Mouse (Mus musculus): ENCODE measurements at regions not wholly inside any gene's neighbourhood (a gene's known extent, or its start where the extent isn't known, plus 50 kb on each side); places are given as distances from the start of the nearest gene placed in this dataset.
A peak's percentile ranks its signal among the peaks of the same experiment; 100 is the strongest.

DNA sequence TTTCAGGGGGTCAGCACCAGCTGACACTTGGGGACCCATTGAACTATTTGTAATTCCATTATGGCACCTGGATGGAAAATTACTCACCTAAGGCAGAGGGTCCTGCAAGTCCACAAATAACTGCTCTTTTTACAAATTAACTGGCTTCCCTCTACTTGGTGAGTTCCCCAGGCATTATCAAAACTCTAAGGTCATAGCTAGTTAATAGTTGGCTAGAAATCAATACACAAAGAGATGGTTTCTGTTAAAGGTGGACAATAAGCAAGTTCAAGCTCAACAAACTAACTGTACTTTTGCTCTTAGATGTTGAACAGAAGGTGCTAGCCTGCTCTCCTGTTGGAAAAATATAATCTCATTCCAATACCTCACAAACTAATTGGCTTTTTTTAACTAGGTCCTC lies 138.7 kb upstream of the Lpp start:
- DNase-seq, result no peak

DNA sequence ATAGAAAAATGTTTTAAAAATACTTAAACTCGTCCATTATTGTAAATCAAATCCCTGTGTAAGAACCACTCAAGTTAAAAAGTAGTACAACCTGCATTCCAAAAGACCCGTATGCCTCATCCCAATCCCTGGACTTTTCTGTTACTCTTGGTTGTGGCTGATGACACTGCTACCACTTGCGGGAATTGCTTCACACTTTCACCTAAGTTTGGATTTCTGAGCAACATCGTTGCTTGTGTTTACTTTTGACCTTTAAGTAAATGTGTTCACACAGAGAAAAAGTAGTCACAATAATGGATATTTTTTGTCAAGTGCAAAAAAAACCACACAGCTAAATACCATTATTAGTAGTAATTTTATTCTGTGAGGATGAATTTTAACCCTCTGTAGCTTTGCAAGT lies 139.2 kb upstream of the Lpp start:
- no peak for DNase-seq

DNA sequence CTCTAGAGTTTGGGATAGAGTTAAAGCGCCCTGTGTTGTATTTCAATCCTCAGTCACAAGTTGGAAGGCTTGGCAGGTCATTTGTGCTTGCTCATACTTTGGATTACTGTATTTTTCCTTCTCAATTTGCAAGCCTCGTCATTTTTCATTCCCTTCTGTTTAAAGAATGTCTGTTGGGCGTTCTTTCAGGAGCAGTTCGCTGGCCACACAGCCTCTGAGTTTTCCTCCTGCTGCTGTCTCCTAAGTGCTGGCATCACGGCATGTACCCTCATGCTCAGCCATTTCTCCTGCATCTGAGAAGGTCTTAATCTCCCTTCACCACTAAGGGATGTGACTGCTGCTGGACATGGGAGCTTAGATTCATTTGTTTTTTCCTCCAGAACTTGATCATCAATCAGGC lies 146.0 kb upstream of the Lpp start:
- DNase-seq, result no peak

DNA sequence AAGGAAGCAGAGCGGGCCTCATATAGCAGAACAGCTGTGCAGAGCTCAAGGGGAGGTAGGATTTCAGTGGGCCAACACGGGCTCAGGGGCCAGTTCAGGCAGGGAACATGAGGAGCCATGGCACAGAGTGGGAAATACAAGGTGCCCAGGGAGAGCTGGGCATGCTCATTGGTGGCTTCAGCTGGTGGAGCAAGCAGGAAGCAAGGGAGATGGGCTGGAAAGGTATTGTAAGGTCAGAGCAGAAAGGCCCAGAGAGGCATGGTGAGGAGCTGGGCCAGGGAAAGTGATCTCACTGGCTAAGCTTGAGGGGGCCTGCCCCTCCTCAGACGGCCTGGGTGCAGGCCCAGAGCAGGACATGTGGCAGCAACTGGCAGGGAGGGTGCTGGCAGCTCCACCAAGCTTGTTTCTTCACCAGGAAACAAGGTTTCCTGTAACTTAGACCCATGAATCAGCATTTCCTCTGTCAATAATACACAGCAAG lies 155.2 kb upstream of the Lpp start:
- no peak for DNase-seq

DNA sequence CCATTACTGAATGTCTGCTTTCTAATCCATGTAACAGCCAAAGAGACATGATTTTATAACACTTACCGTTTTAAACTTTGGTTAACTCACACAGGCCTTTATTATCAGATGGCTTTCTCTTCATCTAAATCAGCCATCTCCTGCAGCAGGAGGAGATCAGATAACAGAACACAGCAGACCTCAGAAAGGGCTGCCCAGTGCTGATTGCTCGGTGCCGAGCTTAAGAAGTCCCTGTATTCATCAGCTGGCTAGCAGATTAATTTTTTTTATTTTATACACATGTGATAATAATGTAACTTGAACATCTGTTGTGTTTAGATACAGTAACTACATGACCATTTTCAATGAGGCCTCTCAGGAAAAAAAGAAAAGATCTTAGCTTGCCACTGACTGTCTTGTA lies 155.9 kb upstream of the Lpp start:
- DNase-seq, result no peak

DNA sequence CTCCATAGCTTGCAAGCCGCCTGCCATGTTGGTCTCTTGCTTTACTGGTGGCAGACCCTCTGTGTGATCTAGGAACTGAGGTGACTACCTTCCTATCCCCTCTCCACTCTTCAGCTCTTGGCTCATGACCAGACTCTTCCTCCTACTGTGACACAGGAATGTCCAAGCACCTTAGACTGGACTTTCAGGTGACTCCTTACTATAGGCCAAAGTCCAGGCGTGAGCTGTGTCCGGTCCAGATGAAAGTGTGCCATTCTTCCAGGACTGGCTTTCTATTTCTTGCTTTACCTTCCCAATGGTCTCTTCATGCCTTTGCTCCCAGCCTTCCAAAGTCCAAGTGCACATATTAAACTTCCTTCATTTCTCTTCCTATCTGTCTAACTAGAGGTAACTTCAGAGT lies 156.3 kb upstream of the Lpp start:
- DNase-seq, result no peak

DNA sequence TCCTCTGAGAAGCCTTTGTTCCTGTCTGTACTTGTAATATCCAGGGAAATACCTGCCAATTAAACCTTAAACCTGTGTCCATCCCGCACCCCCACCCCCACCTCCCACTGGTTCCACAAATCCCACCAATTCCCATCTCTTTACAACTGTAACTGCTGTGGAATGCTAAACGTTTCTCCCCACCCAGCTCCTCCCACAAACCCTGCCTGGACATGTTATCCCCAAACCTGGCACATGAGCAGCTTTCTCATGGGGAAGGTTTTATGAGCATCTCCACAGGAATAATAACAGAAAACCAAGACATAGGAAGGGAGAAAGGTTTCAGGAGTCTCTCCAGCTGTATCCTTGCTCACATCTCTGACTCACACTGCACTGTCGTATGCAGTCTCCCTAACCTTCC lies 156.8 kb upstream of the Lpp start:
- no peak for DNase-seq

DNA sequence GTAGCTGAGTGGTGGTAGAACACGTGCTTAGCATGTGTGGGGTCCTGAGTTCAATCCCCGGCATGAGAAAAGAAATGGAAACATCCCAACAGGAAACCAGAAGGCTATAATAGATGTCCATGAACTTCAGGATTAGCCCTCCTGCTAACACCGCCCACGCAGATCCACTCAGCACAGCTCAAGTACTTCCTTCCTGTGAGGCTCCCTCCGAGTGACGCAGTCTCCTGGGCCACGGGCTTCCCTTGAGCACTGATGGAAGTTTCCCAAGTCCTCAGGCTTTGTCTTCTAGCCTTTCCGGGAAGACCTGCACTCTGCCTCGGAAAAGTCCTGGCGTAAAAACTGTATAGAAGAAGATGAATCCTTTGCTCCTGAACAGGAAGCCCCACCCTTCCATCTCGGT lies 158.5 kb upstream of the Lpp start:
- DNase-seq, result no peak

DNA sequence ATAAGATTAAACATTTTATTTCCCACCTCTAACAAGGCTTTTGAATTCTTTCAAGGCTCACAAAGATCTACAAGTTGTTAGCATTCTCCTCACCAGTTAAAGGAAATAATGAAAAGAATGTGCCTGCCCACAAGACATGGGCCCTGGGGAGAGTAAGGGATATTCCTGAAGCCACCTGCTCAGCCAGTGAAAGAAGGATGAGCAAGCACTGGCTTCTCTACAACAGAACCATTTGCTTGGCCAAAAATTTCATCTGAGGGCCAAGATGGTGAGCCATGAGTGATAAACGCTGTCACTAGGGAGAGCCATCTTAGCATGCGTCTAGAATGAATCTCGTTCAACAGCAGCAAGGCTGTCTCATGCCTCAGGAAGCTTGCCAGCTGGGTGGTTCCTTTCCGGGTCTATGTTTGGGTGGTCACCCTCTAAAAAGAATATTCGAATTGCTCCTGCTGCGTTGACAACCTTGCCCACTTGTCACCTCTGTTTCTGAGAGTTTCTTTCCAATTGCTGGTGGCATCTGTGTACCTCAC lies 161.2 kb upstream of the Lpp start:
- no peak for DNase-seq

DNA sequence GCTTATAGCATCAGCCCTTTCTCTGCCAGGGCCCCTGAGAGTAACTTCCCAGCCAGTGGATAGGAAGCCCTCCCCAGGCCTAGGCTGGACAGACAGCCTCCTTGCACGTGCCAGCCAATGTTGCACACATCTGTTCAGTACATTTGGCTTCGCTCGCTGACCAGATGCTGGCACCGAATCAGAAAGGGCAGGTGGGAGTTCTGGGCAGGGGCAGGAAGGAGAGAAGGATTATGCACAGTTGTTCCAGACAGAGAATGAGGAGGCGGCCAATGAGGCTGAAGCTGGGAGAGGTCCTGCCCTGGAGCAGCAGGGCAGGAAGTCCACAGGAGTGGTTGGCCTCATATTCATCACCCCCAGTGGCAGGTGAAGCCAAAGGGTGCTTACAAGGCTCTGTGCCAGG lies 161.8 kb upstream of the Lpp start:
- no peak for DNase-seq

DNA sequence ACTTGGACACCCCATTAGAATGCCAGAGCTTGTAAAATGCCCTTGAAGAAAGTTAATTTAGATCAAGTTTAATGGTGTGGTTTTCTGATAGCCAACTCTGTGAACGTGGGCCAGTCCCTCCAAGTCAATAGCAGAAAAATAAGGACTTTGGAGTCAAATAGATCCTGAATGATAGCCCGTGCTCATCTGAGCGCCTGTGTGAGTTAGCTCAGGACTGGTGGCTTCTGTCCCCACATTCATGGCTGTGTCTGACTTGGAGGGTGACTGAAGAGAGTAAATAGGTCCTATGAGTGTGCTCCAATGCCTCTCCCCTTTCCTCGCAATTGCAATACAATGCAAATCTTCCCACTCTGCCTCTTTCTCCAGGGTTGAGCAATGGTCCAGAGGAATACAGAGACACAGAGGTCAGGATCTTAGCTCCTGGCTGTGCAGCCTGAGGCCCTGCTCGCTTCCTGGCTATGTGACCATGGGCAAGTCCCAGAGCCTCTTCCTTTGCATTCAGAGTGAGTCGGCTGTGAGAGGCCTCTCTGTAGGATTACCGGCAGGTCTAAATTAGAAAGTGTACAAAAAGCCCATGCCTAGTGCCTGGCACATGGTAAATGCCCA lies 164.2 kb upstream of the Lpp start:
- DNase-seq, result no peak

DNA sequence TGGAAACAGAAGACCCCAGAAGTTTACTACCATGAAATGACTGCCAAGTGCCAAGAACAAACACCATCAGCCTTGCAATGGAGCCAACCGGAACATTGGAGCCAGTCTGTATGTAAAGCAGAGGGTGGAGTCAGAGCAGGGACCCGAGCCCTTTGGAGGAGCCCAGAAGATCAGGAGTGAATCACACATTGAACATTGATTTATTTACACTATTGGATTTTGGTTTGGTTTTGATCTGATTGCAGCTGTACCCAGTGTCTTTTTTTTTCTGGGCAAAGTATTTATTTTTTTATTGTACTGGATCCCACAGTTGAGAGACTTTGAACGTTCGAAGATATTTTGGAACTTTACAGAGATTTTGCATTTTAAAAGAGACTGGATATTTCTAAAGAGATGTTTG lies 167.4 kb upstream of the Lpp start:
- no peak for DNase-seq

DNA sequence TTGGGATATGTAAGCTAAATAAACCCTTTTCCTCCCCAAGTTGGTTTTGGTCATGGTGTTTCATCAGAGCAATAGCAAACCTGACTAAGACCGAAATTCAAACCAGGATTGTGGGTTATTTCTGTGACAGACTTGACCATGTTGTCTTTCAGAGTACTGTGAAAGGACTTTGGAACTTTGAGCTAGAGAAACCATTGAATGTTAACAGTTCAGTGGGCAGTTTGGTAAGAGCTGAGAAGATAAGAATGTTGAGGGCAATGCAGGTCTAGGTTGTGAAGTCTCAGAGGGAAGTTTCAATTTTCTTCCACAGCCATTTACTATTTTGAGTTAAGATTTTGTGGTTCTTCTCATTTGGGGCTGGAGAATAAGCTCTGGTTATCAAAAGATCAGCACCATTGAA lies 168.2 kb upstream of the Lpp start:
- DNase-seq, result no peak

DNA sequence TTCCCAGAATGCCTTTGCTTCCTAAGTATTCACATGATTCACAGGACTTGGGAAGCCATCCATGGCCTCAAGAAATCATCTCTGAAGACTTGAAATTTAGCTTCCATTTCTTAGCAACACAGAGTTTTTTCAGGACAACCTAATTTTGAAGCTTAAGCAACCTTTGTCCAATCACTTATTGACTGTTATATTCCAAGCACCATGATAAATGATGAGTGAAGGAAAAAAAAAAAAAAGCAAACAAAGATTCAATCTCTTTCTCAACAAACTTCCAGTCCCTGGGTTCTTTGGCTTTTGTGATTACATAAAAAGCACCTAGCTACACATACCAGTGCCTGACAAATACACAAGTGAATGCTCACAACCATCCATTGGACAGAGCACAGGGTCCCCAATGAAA lies 169.4 kb upstream of the Lpp start:
- no peak for DNase-seq

DNA sequence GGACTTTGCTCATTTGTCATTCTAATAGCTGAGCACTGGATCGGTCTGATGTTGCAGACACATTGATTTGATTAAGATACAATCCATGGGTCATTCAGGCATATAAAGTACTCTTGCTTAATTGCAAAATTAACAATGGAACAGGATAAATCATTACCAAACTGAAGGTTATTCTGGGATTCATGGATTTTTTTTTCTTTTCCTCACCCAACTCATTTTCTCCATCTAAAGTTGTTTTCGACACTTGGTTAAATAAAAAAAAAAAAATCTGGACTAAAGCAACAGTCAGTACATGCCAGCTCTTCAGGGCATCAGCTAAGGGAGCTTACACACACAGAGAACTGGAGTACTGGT lies 169.8 kb upstream of the Lpp start:
- DNase-seq, result no peak

DNA sequence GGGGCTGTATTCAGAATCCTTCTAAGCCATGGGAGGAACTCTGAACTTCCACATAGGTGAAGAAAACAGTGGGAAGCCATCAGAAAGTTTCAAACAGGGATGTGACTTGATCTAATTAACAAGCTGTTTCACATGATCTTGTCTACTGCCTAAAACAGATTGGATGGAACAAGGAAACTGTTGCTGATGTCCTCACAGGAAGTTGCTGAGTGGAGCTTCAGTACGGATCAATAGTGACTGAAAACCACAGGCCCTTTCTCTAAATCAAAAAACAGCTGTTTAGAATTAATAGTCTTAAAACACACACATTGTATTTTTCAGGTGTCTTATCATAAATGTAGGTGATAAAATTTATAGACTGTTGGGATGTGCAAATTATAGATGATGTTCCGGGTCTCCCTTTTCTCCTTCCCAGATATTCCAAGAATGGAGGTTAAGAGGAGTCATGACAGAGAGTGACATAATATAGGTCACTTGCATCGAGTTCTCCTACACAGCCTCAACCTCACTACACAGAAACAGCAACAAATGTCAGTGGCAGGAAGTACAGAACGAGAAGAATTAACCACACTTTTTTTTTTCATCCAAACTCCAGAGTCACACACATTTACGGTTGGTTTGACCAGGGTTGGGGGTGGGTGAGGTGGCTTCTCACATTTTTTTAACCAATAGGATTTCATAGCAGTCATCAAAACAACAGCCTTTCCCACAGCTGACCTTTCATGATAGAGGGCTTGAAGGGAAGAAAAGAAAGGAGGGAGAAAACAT lies 170.4 kb upstream of the Lpp start:
- DNase-seq, result no peak

DNA sequence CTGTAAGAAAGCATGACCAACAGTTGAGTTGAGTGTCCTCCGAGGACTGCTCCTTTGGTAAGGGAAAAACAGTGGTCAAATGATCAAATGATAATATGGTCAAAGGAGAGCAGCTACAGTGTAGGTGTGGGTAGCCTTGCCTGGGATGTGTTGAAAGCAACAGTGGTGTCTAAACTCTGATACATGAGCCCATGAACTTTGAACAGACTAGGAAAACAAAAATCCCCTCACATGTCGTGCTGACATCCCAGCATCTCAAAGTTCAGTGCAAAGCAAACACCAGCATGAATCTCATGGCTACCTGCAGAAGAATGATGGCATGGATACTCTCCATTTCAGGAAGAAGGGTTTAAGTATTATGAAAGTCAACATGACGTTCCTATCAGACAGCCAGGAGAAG lies 171.3 kb upstream of the Lpp start:
- no peak for DNase-seq

DNA sequence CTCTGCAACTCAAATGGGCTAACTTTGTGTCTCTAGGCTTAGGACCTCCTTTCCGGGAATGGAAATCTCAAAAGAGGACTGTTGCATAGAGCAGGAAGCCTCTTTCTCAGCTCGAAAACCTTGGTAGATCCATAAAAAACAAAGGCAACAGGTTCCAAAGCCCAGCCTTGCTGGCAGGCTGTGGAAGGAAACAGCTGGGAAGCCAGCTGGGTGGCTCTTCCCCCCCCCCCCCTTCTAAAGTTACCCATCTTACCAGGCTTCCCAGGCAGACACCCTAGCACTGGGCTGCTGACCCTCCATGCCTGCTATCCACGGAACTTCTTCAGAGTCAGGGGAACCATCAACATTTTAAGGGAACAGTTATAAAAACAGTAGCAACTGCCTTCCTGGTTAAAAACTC lies 172.7 kb upstream of the Lpp start:
- DNase-seq, result no peak

DNA sequence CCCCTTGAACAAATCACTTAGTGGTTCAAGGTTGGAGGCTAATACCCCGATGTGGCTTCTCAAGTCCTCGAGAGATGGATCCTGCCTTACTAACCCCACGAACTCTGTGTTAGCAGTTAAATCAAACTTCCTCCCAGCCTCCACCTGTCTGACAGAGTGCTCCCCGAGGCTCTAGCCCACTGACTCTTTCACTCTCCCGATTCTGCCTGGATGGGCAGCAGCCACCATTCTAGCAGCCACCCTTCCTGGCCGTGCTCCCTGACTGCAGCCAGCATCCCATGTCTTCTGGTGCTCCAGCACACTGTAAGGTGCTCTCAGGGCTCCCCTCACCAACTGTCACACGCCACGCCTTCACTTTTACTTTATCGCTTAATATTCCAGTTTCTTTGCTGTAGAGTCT lies 173.6 kb upstream of the Lpp start:
- no peak for DNase-seq

DNA sequence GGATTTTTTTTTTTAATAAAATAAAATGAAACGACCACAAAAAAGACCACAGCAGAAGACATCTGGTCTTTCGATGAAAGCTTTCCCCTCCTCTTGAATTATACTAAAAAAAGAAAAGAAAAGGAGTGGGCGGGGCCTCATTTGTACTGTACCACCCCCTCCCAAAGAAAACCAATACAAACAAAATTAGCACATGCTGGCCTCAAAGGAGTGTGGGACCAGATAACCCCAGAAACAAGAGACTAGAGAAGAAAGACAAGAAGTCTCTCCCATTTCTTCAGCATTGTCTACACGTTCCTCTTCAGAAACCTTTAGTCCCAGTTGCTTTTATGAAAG lies 174.5 kb upstream of the Lpp start:
- DNase-seq, result no peak

DNA sequence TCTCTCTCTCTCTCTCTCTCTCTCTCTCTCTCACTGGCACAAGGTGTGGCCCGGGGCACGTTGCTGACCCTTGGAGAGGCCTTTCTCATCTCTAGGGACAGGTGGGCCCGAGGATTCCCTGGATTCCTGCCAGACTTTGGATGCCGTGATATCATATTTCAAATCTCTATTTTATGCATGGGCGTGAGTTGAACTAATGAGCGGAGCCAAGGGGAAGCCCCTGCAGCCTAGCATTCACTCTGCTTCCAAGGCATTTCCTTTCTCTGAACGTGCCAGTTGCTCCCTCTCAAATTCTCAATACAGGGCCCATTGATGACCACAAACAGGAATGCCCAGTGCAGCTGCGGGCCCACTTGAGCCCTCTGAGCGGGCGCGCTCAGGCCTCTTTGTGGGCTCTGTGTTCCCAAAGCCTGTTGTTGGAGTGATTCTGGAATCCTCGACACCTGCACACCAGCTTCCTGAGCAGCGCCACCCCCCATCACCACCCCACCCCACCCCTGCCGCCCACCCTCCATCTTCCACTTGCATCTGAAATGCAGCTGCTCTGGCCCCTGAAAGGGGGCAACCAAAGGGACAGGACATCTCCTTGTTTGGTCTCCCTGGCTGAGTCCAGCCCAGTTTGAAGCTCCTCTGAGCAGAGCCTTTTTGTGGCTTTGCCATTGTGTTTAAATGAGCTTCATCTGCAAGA lies 175.0 kb upstream of the Lpp start:
- no peak for DNase-seq

DNA sequence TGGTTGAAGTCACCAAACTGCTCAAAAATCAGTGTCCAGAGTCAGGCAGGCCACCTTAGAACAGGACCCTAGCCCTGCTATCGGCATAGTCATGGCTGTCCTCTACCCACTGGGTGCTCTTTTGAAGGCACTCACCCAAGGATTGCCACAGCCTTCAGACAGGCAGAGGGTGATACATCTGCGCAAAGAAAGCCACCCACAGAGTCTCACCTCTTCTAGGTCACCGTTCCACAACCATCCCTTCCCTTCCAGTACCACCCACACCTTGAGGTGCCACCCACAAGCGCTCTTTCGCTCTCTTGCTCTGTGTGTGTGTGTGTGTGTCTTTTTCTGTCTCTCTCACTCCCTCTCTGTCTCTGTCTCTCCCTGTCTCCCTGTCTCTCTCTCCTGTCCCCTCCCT lies 176.5 kb upstream of the Lpp start:
- peak; percentile 39 for DNase-seq

DNA sequence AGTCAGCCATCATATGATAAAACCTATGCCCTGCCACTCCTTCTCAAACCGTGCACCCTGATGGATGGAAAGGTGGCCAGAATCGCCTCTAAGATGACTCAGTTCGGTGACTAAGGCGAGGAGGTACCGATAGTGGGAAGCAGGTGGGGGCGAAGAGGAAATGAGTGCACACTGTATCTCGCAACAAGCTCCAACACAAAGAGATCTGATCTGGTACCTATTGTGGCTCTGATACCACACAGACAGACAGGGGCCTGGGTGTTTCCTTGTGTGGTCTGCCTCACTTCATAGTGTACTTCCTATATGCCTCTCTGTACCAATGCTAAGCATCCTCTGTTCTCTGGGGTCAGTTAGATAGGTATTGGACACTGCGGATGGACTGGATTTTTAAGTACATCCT lies 178.0 kb upstream of the Lpp start:
- DNase-seq, result no peak

DNA sequence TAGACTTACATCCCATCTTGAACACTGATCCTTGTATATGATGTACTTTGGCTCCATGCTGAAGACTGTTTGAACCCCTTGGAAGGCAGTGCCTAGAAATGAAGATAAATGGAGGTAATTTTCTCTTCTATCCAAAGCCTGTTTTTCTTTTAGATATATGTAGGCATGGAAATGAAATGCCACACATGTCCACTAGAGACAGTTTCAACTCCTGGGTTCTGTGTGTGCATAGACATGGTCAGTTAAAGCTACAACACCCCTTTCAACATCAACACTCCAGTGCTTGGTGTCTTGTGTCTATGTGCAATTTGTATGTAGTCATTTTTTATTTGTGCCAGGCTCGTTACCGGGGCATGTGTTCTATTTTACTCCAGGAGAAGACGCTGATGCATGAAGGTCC lies 179.7 kb upstream of the Lpp start:
- DNase-seq, result no peak

Data from right cerebral cortex, adult 18-20 months (tissue).